Mouse (Mus musculus) left cerebral cortex, postnatal 10 days (tissue): ENCODE measurements around the gene Atf3. TPM values are rescaled to one million over a fixed set of nuclear protein-coding genes. Genes with fewer than 3 reads are reported as not detected.
A peak's percentile ranks its signal among the peaks of the same experiment; 100 is the strongest.

Experiments
- DNase-seq, 2 experiments: peaks; one replicate each; pipeline ENCODE4 v3.0.0; 2021 to 2022; ENCODE audit warnings: low spot score in 2 of 2, mixed read lengths in 1 of 2; ENCODE audit errors: extremely low spot score in 1 of 2
- intact Hi-C: fragments of 180-260 bp; cut with DNase I; formaldehyde crosslinking; loops from one replicate; pipeline ENCODE4 v1.15.1; 2025
- total RNA-seq, 2 experiments: library from RNA; stranded (reverse); gene quantifications; 2 replicates each; pipeline ENCODE4 v1.2.3; 2021

Atf3 gene
- under 1 TPM; 0.39 to 0.77 TPM for total RNA-seq

- intact Hi-C loops = no loop called here
Observed at GRCm38 (mm10) chr1:191217939-191218338, at the start of gene Atf3. Atf3 (minus strand) TSS chr1:191218039.

GRCm38 (mm10) chr1:191267162-191267561 is 49.3 kb upstream of the Atf3 start:
- no peak for DNase-seq
- intact Hi-C loops = no loop called here

More at GRCm38 (mm10) chr1:191217939-191218338, at the start of gene Atf3:
- no peak for DNase-seq

GRCm38 (mm10) chr1:191263471-191263870 is 45.6 kb upstream of the Atf3 start:
- DNase-seq = no peak
- intact Hi-C loops = no loop called here

- intact Hi-C loops = no loop called here
- DNase-seq = no peak
Observed at GRCm38 (mm10) chr1:191261861-191262260, 44.0 kb upstream of the Atf3 start.

- intact Hi-C loops = no loop called here
- DNase-seq = no peak
Observed at GRCm38 (mm10) chr1:191259661-191260060, 41.8 kb upstream of the Atf3 start.

GRCm38 (mm10) chr1:191259121-191259520 is 41.3 kb upstream of the Atf3 start:
- intact Hi-C loops = no loop called here
- peak in 1 of 2 experiments; percentile 43 for DNase-seq

- no peak for DNase-seq
- intact Hi-C loops = no loop called here
Observed at GRCm38 (mm10) chr1:191258521-191258920, 40.7 kb upstream of the Atf3 start.

GRCm38 (mm10) chr1:191257981-191258380 is 40.1 kb upstream of the Atf3 start:
- intact Hi-C loops = no loop called here

GRCm38 (mm10) chr1:191257351-191257771 is 39.5 kb upstream of the Atf3 start:
- intact Hi-C loops = no loop called here
- no peak for DNase-seq

More at GRCm38 (mm10) chr1:191257981-191258380, 40.1 kb upstream of the Atf3 start:
- DNase-seq = no peak

GRCm38 (mm10) chr1:191256566-191257350 is 38.9 kb upstream of the Atf3 start:
- DNase-seq = no peak
- intact Hi-C loops = no loop called here

- no peak for DNase-seq
- intact Hi-C loops = no loop called here
Observed at GRCm38 (mm10) chr1:191256134-191256533, 38.3 kb upstream of the Atf3 start.

GRCm38 (mm10) chr1:191254448-191254847 is 36.6 kb upstream of the Atf3 start:
- peak in 1 of 2 experiments; percentile 68 for DNase-seq
- intact Hi-C loops = no loop called here

GRCm38 (mm10) chr1:191253636-191254035 is 35.8 kb upstream of the Atf3 start:
- intact Hi-C loops = no loop called here
- no peak for DNase-seq

GRCm38 (mm10) chr1:191249975-191250374 is 32.1 kb upstream of the Atf3 start:
- DNase-seq = no peak
- intact Hi-C loops = no loop called here

- no peak for DNase-seq
- intact Hi-C loops = no loop called here
Observed at GRCm38 (mm10) chr1:191248423-191248822, 30.6 kb upstream of the Atf3 start.

- intact Hi-C loops = no loop called here
- no peak for DNase-seq
Observed at GRCm38 (mm10) chr1:191247561-191247960, 29.7 kb upstream of the Atf3 start.

GRCm38 (mm10) chr1:191243855-191244254 is 26.0 kb upstream of the Atf3 start:
- intact Hi-C loops = no loop called here
- DNase-seq = no peak

GRCm38 (mm10) chr1:191242065-191242698 is 24.3 kb upstream of the Atf3 start:
- intact Hi-C loops = no loop called here
- DNase-seq = no peak

GRCm38 (mm10) chr1:191241574-191241973 is 23.7 kb upstream of the Atf3 start:
- intact Hi-C loops = no loop called here
- DNase-seq = no peak

- intact Hi-C loops = no loop called here
- no peak for DNase-seq
Observed at GRCm38 (mm10) chr1:191239602-191240001, 21.8 kb upstream of the Atf3 start.
